Mouse (Mus musculus) left cerebral cortex, adult 11 months (tissue): Measurements from ENCODE around the gene Krt80.

Experiments
- DNase-seq: peaks from one replicate; pipeline ENCODE4 v3.0.0; 2022; ENCODE audit warnings: low spot score

Gene Krt80

GRCm38 (mm10) chr15:101316913-101317813 lies 52.8 kb downstream of the Krt80 start:
- DNase-seq: no peak

GRCm38 (mm10) chr15:101316279-101316912 lies 53.6 kb downstream of the Krt80 start:
- DNase-seq: no peak

GRCm38 (mm10) chr15:101315832-101316231 lies 54.1 kb downstream of the Krt80 start:
- peak; percentile 88 for DNase-seq

GRCm38 (mm10) chr15:101315378-101315777 lies 54.6 kb downstream of the Krt80 start:
- no peak for DNase-seq

- DNase-seq: no peak
Measured at GRCm38 (mm10) chr15:101312006-101312405, 58.0 kb downstream of the Krt80 start.

- DNase-seq: no peak
Measured at GRCm38 (mm10) chr15:101311087-101311770, 58.7 kb downstream of the Krt80 start.

- DNase-seq: no peak
Measured at GRCm38 (mm10) chr15:101309493-101309892, 60.5 kb downstream of the Krt80 start.

GRCm38 (mm10) chr15:101308440-101309348 lies 61.3 kb downstream of the Krt80 start:
- no peak for DNase-seq

GRCm38 (mm10) chr15:101306459-101306858 lies 63.5 kb downstream of the Krt80 start:
- no peak for DNase-seq

- no peak for DNase-seq
Measured at GRCm38 (mm10) chr15:101303830-101304229, 66.1 kb downstream of the Krt80 start.

GRCm38 (mm10) chr15:101302201-101302600 lies 67.8 kb downstream of the Krt80 start:
- DNase-seq: no peak

- no peak for DNase-seq
Measured at GRCm38 (mm10) chr15:101300128-101300527, 69.8 kb downstream of the Krt80 start.

- no peak for DNase-seq
Measured at GRCm38 (mm10) chr15:101299480-101299960, 70.4 kb downstream of the Krt80 start.

- no peak for DNase-seq
Measured at GRCm38 (mm10) chr15:101298550-101298949, 71.4 kb downstream of the Krt80 start.

- no peak for DNase-seq
Measured at GRCm38 (mm10) chr15:101297988-101298387, 72.0 kb downstream of the Krt80 start.
